Mouse (Mus musculus) cerebellum, adult 2 months (tissue): ENCODE data around the gene Olfml3. TPM values are rescaled to one million over a fixed set of nuclear protein-coding genes. Genes with fewer than 3 reads are reported as not detected.

Experiments
- DNase-seq, 2 experiments: peaks; one replicate each; pipeline ENCODE4 v3.0.0; 2021
- H3K27ac ChIP-seq: fragments of 200-500 bp; 2 replicates; pipeline ENCODE4 v1.5.1; 2012; ENCODE audit warnings: low read length, control low read depth, inconsistent platforms; ENCODE audit not compliant: insufficient read depth
- H3K27me3 ChIP-seq: fragments of 200-500 bp; 2 replicates; pipeline ENCODE4 v1.6.1; 2012; ENCODE audit warnings: inconsistent platforms, mild to moderate bottlenecking, low read length, moderate library complexity; ENCODE audit not compliant: control insufficient read depth, insufficient read depth
- H3K4me1 ChIP-seq: fragments of 200-500 bp; 2 replicates; pipeline ENCODE4 v1.6.1; 2011; ENCODE audit warnings: low read length; ENCODE audit not compliant: control insufficient read depth, insufficient read depth
- H3K4me3 ChIP-seq: fragments of 200-500 bp; replicated peaks from 2 replicates; pipeline ENCODE3; 2011; ENCODE audit warnings: mild to moderate bottlenecking, low read depth, low read length, control low read depth; ENCODE audit not compliant: insufficient read depth
- CTCF ChIP-seq: fragments of 200-500 bp; IDR thresholded peaks from 2 replicates; pipeline ENCODE4 v1.5.1; 2011; ENCODE audit warnings: low read depth, mild to moderate bottlenecking, control low read depth, low read length, moderate library complexity, borderline replicate concordance; ENCODE audit not compliant: insufficient read depth
- POLR2A ChIP-seq: fragments of 200-500 bp; IDR thresholded peaks from 2 replicates; pipeline ENCODE4 v1.6.1; 2011; ENCODE audit warnings: low read length, control low read depth, borderline replicate concordance; ENCODE audit not compliant: insufficient read depth
- WGBS: fragments of 180-500 bp; shearing (Covaris S2); methylation state at CpG from one replicate; pipeline ENCODE4 v1.1.7; 2018; 5-methylcytosine and 5-hydroxymethylcytosine counted together
- polyA plus RNA-seq: library from polyadenylated mRNA; depleted of rRNA; stranded (reverse); fragments of >200 nt; gene quantifications from 2 replicates; pipeline ENCODE4 v1.2.3, GENCODE M21; 2012

Olfml3 gene
- polyA plus RNA-seq, 1 experiment, result 5.0 TPM

GRCm38 (mm10) chr3:103755351-103755750 is 17.6 kb upstream of the Olfml3 start:
- no peak for DNase-seq
- H3K4me1 ChIP-seq, result no peaks in the 10 kb centered on the region; the same call in 1 of the 2 replicates
- no peak overlapping the region for H3K4me3 ChIP-seq
- no peak overlapping the region for H3K27ac ChIP-seq
- no peaks in the 10 kb centered on the region for H3K27me3 ChIP-seq
- TF ChIP-seq CTCF (no peak), POLR2A (no peak)
- 79% methylated on average over 3 of the region's 3 CpGs for WGBS

- DNase-seq, result no peak
- H3K4me3 ChIP-seq, result no peak overlapping the region
- no peak overlapping the region for H3K27ac ChIP-seq
- no peaks in the 10 kb centered on the region for H3K27me3 ChIP-seq
- WGBS, result 69% methylated on average over 2 of the region's 2 CpGs
- H3K4me1 ChIP-seq, result no peaks in the 10 kb centered on the region; the same call in 1 of the 2 replicates
- TF ChIP-seq CTCF (no peak), POLR2A (no peak)
Measured at GRCm38 (mm10) chr3:103751558-103751957, 13.8 kb upstream of the Olfml3 start.

GRCm38 (mm10) chr3:103746711-103747110 is 8.9 kb upstream of the Olfml3 start:
- Histone ChIP-seq H3K4me1 (no peaks in the 10 kb centered on the region; the same call in 1 of the 2 replicates), H3K4me3 (no peak overlapping the region), H3K27me3 (no peaks in the 10 kb centered on the region), H3K27ac (no peak overlapping the region)
- WGBS, result 30% methylated on average over 5 of the region's 5 CpGs
- TF ChIP-seq CTCF (no peak), POLR2A (no peak)
- DNase-seq, result no peak

GRCm38 (mm10) chr3:103745001-103745770 is 7.4 kb upstream of the Olfml3 start:
- TF ChIP-seq POLR2A (no peak), CTCF (no peak)
- no peaks in the 10 kb centered on the region for H3K27me3 ChIP-seq
- no peaks in the 10 kb centered on the region; the same call in 1 of the 2 replicates for H3K4me1 ChIP-seq
- H3K4me3 ChIP-seq, result no peak overlapping the region
- no peak for DNase-seq
- H3K27ac ChIP-seq, result no peak overlapping the region
- WGBS, result 90% methylated on average over 14 of the region's 14 CpGs

- Histone ChIP-seq H3K27ac (no peak overlapping the region), H3K4me3 (no peak overlapping the region)
Measured at GRCm38 (mm10) chr3:103743208-103743607, 5.4 kb upstream of the Olfml3 start.

GRCm38 (mm10) chr3:103740342-103740741 is 2.5 kb upstream of the Olfml3 start:
- peaks cover 4% of the 10 kb centered on the region; the same call in 1 of the 2 replicates for H3K4me1 ChIP-seq
- no peak overlapping the region for H3K4me3 ChIP-seq
- no peak for TF ChIP-seq CTCF
- TF ChIP-seq POLR2A, result no peak
- H3K27me3 ChIP-seq, result no peaks in the 10 kb centered on the region
- no peak overlapping the region for H3K27ac ChIP-seq
- WGBS, result 53% methylated on average over 5 of the region's 5 CpGs
- DNase-seq, result no peak

More at GRCm38 (mm10) chr3:103743208-103743607, 5.4 kb upstream of the Olfml3 start:
- Histone ChIP-seq H3K4me1 (no peaks in the 10 kb centered on the region; the same call in 1 of the 2 replicates), H3K27me3 (no peaks in the 10 kb centered on the region)
- WGBS, result 89% methylated on average over 6 of the region's 6 CpGs
- TF ChIP-seq CTCF (no peak), POLR2A (no peak)
- no peak for DNase-seq

- no peak for DNase-seq
- Histone ChIP-seq H3K4me3 (peak within 1 kb of the TSS; percentile 22), H3K27ac (no peak within 1 kb of the TSS), H3K4me1 (peaks cover 4% of the 10 kb centered on the region; the same call in 1 of the 2 replicates), H3K27me3 (no peaks in the 10 kb centered on the region)
- TF ChIP-seq CTCF, result no peak
- no peak for TF ChIP-seq POLR2A
- WGBS, result 93% methylated on average over 1 of the region's 1 CpGs
Measured at GRCm38 (mm10) chr3:103739329-103739728, 1.5 kb upstream of the Olfml3 start, which contains the start of gene Gm10964. Gene Gm10964, plus strand, starts transcription at chr3:103739366.

GRCm38 (mm10) chr3:103737061-103737754 is 593 bp downstream of the Olfml3 start:
- Histone ChIP-seq H3K27ac (no peak overlapping the region), H3K4me3 (no peak overlapping the region), H3K4me1 (peaks cover 8% of the 10 kb centered on the region), H3K27me3 (no peaks in the 10 kb centered on the region)
- no peak for TF ChIP-seq POLR2A
- DNase-seq, result peak; percentile 24 to 39
- WGBS, result 54% methylated on average over 16 of the region's 16 CpGs
